8 mouse cellular contexts compared by ENCODE assay signal in genomic region chr19:7205753-7206736, GRCm38 (mm10). TPM values are rescaled to one million over a fixed set of nuclear protein-coding genes. Genes with fewer than 3 reads are reported as not detected.
DNase-seq lines count a peak whose midpoint lies in the region; ATAC-seq and TF ChIP-seq lines count a peak whose summit lies in the region.

Otub1 (minus strand) TSS chr19:7206316.

- H3K4me2 ChIP-seq in forebrain, embryonic 15.5 days (replicated peaks), result peak within 1 kb of the TSS; percentile 88

- H3K36me3 ChIP-seq in forebrain, embryonic 15.5 days, result peaks cover 29% of the 10 kb centered on the region

- H3K27me3 ChIP-seq in forebrain, embryonic 15.5 days, result no peaks in the 10 kb centered on the region

- no peak for TF ChIP-seq CTCF in lung, adult 2 months (IDR thresholded peaks at IDR 0.05; ENCODE audit: insufficient read depth, low read length)

- H3K9ac ChIP-seq in forebrain, embryonic 15.5 days (replicated peaks), result peak within 1 kb of the TSS; percentile 80

- intact Hi-C loops in heart, postnatal 25 days (cut with DNase I), result no loop called here

- H3K9me3 ChIP-seq in forebrain, embryonic 15.5 days, result no peaks in the 10 kb centered on the region

- WGBS in forebrain, embryonic 15.5 days, result under 1% methylated on average over 75 of the region's 79 CpGs
- 1% methylated on average over 77 of the region's 79 CpGs for WGBS in lung, adult 2 months

- DNase-seq in ES-CJ7 (ENCODE audit: low read depth, low spot score), result peak; percentile 95
- peak; percentile 88 for DNase-seq in cerebellum, adult 11 months
- DNase-seq in heart, postnatal 25 days (ENCODE audit: low spot score), result peak; percentile 90
- DNase-seq in layer of hippocampus, adult 18-20 months (ENCODE audit: low spot score in 2 of 2), result peak; percentile 91 to 95
- DNase-seq in lung, adult 2 months, result peak; percentile 93
- peak; percentile 86 to 92 for DNase-seq in thymus, adult 18-20 months

- H3K27ac ChIP-seq in forebrain, embryonic 15.5 days (replicated peaks), result peak within 1 kb of the TSS; percentile 95

- ATAC-seq in forebrain, embryonic 15.5 days (replicated peaks), result peak; percentile 97
- ATAC-seq in neutrophil, adult 5-6 weeks (ENCODE audit: extremely low read depth, insufficient number of reproducible peaks, low FRiP score, poor library complexity, severe bottlenecking), result peak; percentile 91

- peaks cover 28% of the 10 kb centered on the region for H3K4me1 ChIP-seq in forebrain, embryonic 15.5 days
- peaks cover 11% of the 10 kb centered on the region for H3K4me1 ChIP-seq in lung, adult 2 months (ENCODE audit: control insufficient read depth, insufficient read depth, low read length)

- peak; percentile 77; the same call in 1 of the 2 replicates for TF ChIP-seq POLR2A in lung, adult 2 months (IDR thresholded peaks at IDR 0.05; ENCODE audit: borderline replicate concordance, extremely low read depth, low read depth, low read length)

- peak within 1 kb of the TSS; percentile 76 for H3K4me3 ChIP-seq in forebrain, embryonic 15.5 days
- peak within 1 kb of the TSS; percentile 97 for H3K4me3 ChIP-seq in lung, adult 2 months (replicated peaks; ENCODE audit: extremely low read depth, low read depth, low read length)

RNA-seq across cellular contexts. Expression of gene Otub1, which starts in this region (rescaled TPM):
- 232 and 233 TPM in 2 replicates for polyA plus RNA-seq in forebrain, embryonic 15.5 days (2015; fragmentation: Nextera tagmentation; extraction: Ambion mirVana)
- 10 to 100 TPM; 74.7 to 82.3 TPM for total RNA-seq in heart, postnatal 25 days (2021)
- 100 to 1,000 TPM; 306 to 307 TPM for total RNA-seq in layer of hippocampus, adult 18-20 months (2021)
- polyA plus RNA-seq in lung, adult 2 months (2012; rRNA removed), result 74.5 and 82.0 TPM in 2 replicates
- total RNA-seq in neutrophil, adult 5-6 weeks (2017), result 45.5 and 48.9 TPM in 2 replicates

Comparison
In these comparisons a context has a peak if more than half of its experiments do, and no peak if none do; other contexts are left out.
1. Peak in every context shown above with its lines: DNase-seq, ATAC-seq, H3K4me3 ChIP-seq and H3K27ac ChIP-seq.